Mouse (Mus musculus) midbrain, embryonic 10.5 days (tissue): Measurements from ENCODE around the gene Kifc1. TPM values are rescaled to one million over a fixed set of nuclear protein-coding genes. Genes with fewer than 3 reads are reported as not detected.

Experiments used
- DNase-seq: peaks from one replicate; pipeline ENCODE4 v3.0.0-alpha.2; 2017; ENCODE audit warnings: low spot score
- H3K27ac ChIP-seq: fragments of 300-500 bp; sonication (generic); replicated peaks from 2 replicates; pipeline ENCODE4 v1.5.1; 2016; ENCODE audit warnings: mild to moderate bottlenecking
- H3K27me3 ChIP-seq: fragments of 300-500 bp; sonication (generic); 2 replicates; pipeline ENCODE4 v1.6.1; 2016; ENCODE audit warnings: low read depth, mild to moderate bottlenecking; ENCODE audit not compliant: poor library complexity, severe bottlenecking
- H3K36me3 ChIP-seq: fragments of 300-500 bp; sonication (generic); 2 replicates; pipeline ENCODE4 v1.6.1; 2016; ENCODE audit warnings: mild to moderate bottlenecking, moderate library complexity
- H3K4me1 ChIP-seq: fragments of 300-500 bp; sonication (generic); 2 replicates; pipeline ENCODE4 v1.6.1; 2016
- H3K4me3 ChIP-seq: fragments of 300-500 bp; sonication (generic); 2 replicates; pipeline ENCODE4 v1.5.1; 2016; ENCODE audit warnings: mild to moderate bottlenecking, moderate library complexity
- H3K9me3 ChIP-seq: fragments of 300-500 bp; sonication (generic); replicated peaks from 2 replicates; pipeline ENCODE4 v1.6.1; 2016; ENCODE audit warnings: mild to moderate bottlenecking
- WGBS: fragments of 180-500 bp; shearing (Covaris S2); methylation state at CpG from one replicate; pipeline ENCODE4 v1.1.7; 2016; 5-methylcytosine and 5-hydroxymethylcytosine counted together
- polyA plus RNA-seq: library from polyadenylated mRNA; unstranded; fragments of >200 nt; fragmentation: Nextera tagmentation; extraction: Ambion mirVana; gene quantifications from 2 replicates; pipeline ENCODE4 v1.2.1, GENCODE M21; 2016

Kifc1 gene
- polyA plus RNA-seq, result 7.8 and 9.4 TPM in 2 replicates

GRCm38 (mm10) chr17:33890533-33891059 is at the start of gene Kifc1:
Gene Kifc1, minus strand, starts transcription at chr17:33890661.
- DNase-seq, result peak; percentile 100
- Histone ChIP-seq H3K36me3 (peaks cover 21% of the 10 kb centered on the region), H3K9me3 (no peaks in the 10 kb centered on the region), H3K27me3 (no peaks in the 10 kb centered on the region), H3K27ac (peak within 1 kb of the TSS; percentile 93), H3K4me1 (peaks cover 19% of the 10 kb centered on the region), H3K4me3 (peak within 1 kb of the TSS; percentile 78)
- WGBS, result under 1% methylated on average over 49 of the region's 49 CpGs

GRCm38 (mm10) chr17:33938783-33939182 is 48.3 kb upstream of the Kifc1 start:
- H3K36me3 ChIP-seq, result peaks cover 72% of the 10 kb centered on the region
- DNase-seq, result no peak
- 78% methylated on average over 11 of the region's 11 CpGs for WGBS
- H3K4me3 ChIP-seq, result peak overlapping the region; percentile 95
- no peaks in the 10 kb centered on the region for H3K27me3 ChIP-seq
- H3K4me1 ChIP-seq, result peaks cover 27% of the 10 kb centered on the region
- no peaks in the 10 kb centered on the region for H3K9me3 ChIP-seq
- no peak overlapping the region for H3K27ac ChIP-seq

- Histone ChIP-seq H3K36me3 (peaks cover 72% of the 10 kb centered on the region), H3K27ac (no peak overlapping the region), H3K4me3 (0 out of 2 replicates have a peak overlapping the region, but pooled peaks have one; percentile 16), H3K4me1 (peaks cover 28% of the 10 kb centered on the region), H3K9me3 (no peaks in the 10 kb centered on the region), H3K27me3 (no peaks in the 10 kb centered on the region)
- 86% methylated on average over 15 of the region's 15 CpGs for WGBS
- DNase-seq, result no peak
These were observed 46.5 kb upstream of the Kifc1 start for GRCm38 (mm10) chr17:33936993-33937392.

- DNase-seq, result no peak
- Histone ChIP-seq H3K4me3 (peak overlapping the region; percentile 23; the same call in 1 of the 2 replicates), H3K36me3 (peaks cover 71% of the 10 kb centered on the region), H3K9me3 (no peaks in the 10 kb centered on the region), H3K27ac (no peak overlapping the region), H3K4me1 (peaks cover 29% of the 10 kb centered on the region), H3K27me3 (no peaks in the 10 kb centered on the region)
- 89% methylated on average over 21 of the region's 21 CpGs for WGBS
These were observed 45.1 kb upstream of the Kifc1 start for GRCm38 (mm10) chr17:33935422-33936055.

DNA sequence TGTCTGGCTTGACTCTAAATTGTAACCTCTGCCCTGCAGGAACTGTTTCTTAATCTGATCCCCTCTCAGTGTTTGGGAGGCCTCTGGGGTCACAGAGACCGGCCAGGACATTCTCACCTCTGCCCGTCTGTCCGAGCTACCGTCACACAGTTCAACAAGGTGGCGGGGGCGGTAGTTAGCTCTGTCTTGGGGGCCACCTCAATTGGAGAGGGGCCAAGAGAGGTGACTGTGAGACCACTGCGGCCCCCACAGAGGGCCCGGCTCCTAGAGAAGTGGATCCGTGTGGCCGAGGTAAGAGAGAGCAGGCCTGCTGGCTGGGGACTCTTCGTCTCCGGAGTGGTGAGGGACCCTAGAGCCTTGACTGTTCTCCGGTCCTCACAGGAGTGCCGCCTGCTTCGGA is 42.5 kb upstream of the Kifc1 start:
- 92% methylated on average over 15 of the region's 15 CpGs for WGBS
- Histone ChIP-seq H3K36me3 (peaks cover 58% of the 10 kb centered on the region), H3K27me3 (no peaks in the 10 kb centered on the region), H3K27ac (no peak overlapping the region), H3K4me3 (no peak overlapping the region), H3K4me1 (peaks cover 37% of the 10 kb centered on the region), H3K9me3 (no peaks in the 10 kb centered on the region)
- no peak for DNase-seq

GRCm38 (mm10) chr17:33932448-33932847 is 42.0 kb upstream of the Kifc1 start:
- H3K4me3 ChIP-seq, result 0 out of 2 replicates have a peak overlapping the region, but pooled peaks have one; percentile 8

GRCm38 (mm10) chr17:33931947-33932346 is 41.5 kb upstream of the Kifc1 start:
- H3K4me3 ChIP-seq, result peak overlapping the region; percentile 16; the same call in 1 of the 2 replicates
- WGBS, result 89% methylated on average over 11 of the region's 11 CpGs
- no peaks in the 10 kb centered on the region for H3K9me3 ChIP-seq
- no peaks in the 10 kb centered on the region for H3K27me3 ChIP-seq
- H3K27ac ChIP-seq, result no peak overlapping the region
- H3K36me3 ChIP-seq, result peaks cover 53% of the 10 kb centered on the region
- no peak for DNase-seq
- H3K4me1 ChIP-seq, result peaks cover 41% of the 10 kb centered on the region

More at GRCm38 (mm10) chr17:33932448-33932847, 42.0 kb upstream of the Kifc1 start:
- H3K27me3 ChIP-seq, result no peaks in the 10 kb centered on the region
- no peak for DNase-seq
- no peaks in the 10 kb centered on the region for H3K9me3 ChIP-seq
- 87% methylated on average over 14 of the region's 14 CpGs for WGBS
- peaks cover 41% of the 10 kb centered on the region for H3K4me1 ChIP-seq
- no peak overlapping the region for H3K27ac ChIP-seq
- peaks cover 56% of the 10 kb centered on the region for H3K36me3 ChIP-seq

GRCm38 (mm10) chr17:33931159-33931866 is 40.9 kb upstream of the Kifc1 start:
- Histone ChIP-seq H3K4me3 (peak overlapping the region; percentile 97), H3K27ac (peak overlapping the region; percentile 93; the same call in 1 of the 2 replicates), H3K27me3 (no peaks in the 10 kb centered on the region), H3K36me3 (peaks cover 51% of the 10 kb centered on the region), H3K4me1 (peaks cover 41% of the 10 kb centered on the region), H3K9me3 (no peaks in the 10 kb centered on the region)
- no peak for DNase-seq
- 32% methylated on average over 18 of the region's 18 CpGs for WGBS

GRCm38 (mm10) chr17:33930280-33931158 is 40.1 kb upstream of the Kifc1 start:
- H3K4me1 ChIP-seq, result peaks cover 41% of the 10 kb centered on the region
- DNase-seq, result peak; percentile 44

DNA sequence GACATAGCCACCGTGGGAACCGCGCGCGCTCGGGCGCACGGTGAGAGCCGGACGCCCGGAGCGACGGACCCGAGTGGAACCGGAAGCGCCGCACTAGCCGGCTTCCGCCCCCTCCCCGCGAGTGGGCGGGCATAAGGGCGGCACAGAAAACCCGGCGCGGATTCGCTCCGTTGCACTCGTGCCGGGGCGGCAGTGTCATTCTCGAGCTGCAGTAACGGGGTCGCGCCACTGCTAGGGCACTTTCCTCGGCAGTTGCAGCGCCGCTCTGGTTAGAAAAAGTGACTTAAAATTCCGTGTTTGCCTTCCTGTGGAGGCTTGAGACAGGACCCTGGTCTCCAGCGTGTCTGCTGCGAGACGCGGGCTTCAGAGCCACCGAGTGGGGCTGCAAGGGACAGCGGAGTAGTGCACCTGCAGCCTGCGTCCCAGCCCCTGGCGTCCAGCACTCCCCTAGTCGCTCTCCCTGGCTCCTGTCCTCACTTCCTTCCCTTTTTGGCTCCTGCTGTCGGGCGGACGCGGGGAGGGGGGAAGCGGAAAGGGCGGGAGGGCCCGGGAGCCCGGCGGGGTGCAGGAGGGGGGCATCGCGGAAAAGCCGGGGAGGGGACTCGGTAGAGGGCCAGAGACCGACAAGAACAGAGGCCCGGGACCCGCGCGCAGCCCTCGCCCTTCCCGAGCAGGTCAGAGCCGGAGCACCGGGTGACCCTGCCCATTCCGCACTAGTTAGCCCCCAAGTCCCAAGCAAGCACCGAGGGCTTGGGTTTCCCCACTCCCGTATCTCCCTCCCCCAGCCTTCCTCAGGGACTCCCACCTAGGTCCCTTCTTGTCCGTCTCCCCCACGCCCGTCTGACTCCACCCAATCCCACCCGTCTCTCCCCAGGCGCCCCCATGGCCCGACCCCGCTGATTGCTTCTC is 39.2 kb upstream of the Kifc1 start, which contains the start of gene Rgl2:
Rgl2 (plus strand) TSS at position 173 of the 909 bp plus-strand sequence.
- peak; percentile 95 for DNase-seq
- no peaks in the 10 kb centered on the region for H3K27me3 ChIP-seq
- peak within 1 kb of the TSS; percentile 97 for H3K4me3 ChIP-seq
- under 1% methylated on average over 73 of the region's 80 CpGs for WGBS
- no peaks in the 10 kb centered on the region for H3K9me3 ChIP-seq
- peaks cover 41% of the 10 kb centered on the region for H3K4me1 ChIP-seq
- H3K27ac ChIP-seq, result peak within 1 kb of the TSS; percentile 93
- peaks cover 50% of the 10 kb centered on the region for H3K36me3 ChIP-seq

More at GRCm38 (mm10) chr17:33930280-33931158, 40.1 kb upstream of the Kifc1 start:
- Histone ChIP-seq H3K27ac (peak overlapping the region; percentile 93), H3K4me3 (peak overlapping the region; percentile 97), H3K36me3 (peaks cover 51% of the 10 kb centered on the region), H3K27me3 (no peaks in the 10 kb centered on the region), H3K9me3 (no peaks in the 10 kb centered on the region)
- WGBS, result under 1% methylated on average over 45 of the region's 45 CpGs

- Histone ChIP-seq H3K4me3 (peak overlapping the region; percentile 97), H3K4me1 (peaks cover 41% of the 10 kb centered on the region)
These were observed 37.9 kb upstream of the Kifc1 start for GRCm38 (mm10) chr17:33928251-33928947.

More at GRCm38 (mm10) chr17:33928251-33928947, 37.9 kb upstream of the Kifc1 start:
- 63% methylated on average over 21 of the region's 21 CpGs for WGBS
- no peak for DNase-seq
- Histone ChIP-seq H3K27ac (peak overlapping the region; percentile 93), H3K36me3 (peaks cover 38% of the 10 kb centered on the region), H3K27me3 (no peaks in the 10 kb centered on the region), H3K9me3 (no peaks in the 10 kb centered on the region)
